Mouse (Mus musculus): ENCODE results near the gene Tax1bp3. TPM values are rescaled to one million over a fixed set of nuclear protein-coding genes. Genes with fewer than 3 reads are reported as not detected.

Tax1bp3 gene
- polyA plus RNA-seq (2012; ENCODE audit: insufficient read depth, insufficient read length, low replicate concordance, missing spikeins): not detected in 2 replicates

DNA sequence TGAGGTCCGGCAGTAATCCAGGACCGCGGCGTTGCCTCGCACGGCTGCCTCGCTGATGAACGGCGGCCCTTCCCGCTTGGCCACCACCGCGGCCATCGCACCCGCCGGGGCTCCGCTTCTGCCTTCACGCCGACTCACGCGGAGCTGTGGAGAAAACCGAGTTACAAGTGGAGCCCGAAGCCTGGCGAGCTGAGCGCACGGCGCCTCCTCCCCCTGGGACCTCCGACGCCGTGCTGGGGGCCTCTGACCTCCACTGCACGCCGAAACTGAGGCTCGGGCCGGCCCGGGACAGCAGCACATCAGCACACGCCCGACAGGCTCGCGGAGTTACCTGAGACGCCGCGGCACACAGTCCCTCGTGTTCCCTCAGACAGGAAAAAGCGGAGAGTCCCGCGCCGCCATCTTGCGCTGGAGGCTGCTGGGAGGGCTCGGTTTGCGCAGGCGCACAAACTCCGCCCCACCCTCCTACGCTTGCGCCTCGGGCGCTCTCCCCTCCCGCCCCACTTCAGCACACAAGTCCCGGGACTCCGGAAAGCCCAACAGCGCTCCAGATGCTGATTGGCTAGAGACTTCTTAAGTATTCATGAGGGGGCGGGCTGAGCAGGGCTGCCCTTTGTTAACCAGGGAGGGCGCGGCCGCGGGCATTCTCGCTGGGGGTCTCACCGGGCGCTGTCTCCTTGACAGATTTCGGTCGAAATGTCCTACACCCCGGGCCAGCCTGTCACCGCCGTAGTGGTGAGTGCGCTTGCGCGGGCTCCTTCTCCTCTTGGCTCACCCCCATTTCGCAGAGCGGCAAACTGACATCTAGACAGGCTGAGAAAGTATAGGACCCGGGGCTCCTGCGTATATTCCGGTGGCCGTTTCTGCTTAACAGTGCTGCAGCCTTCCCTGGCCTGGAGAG is at the start of gene Tax1bp3, which contains the start of gene Emc6:
TSS of gene Tax1bp3 (plus strand) at position 476 of the 901 bp plus-strand sequence.
TSS of gene Emc6 (minus strand) at position 430 of the 901 bp plus-strand sequence.
- Histone ChIP-seq H3K4me1 (ENCODE audit: control insufficient read depth, insufficient read depth, low read length) (peaks cover 8% of the 10 kb centered on the region), H3K27ac (ENCODE audit: insufficient read depth, low read depth, low read length) (peak within 1 kb of the TSS; percentile 56), H3K4me3 (ENCODE audit: insufficient read depth, low read depth, low read length) (peak within 1 kb of the TSS; percentile 78)
- TF ChIP-seq POLR2A (IDR thresholded peaks at IDR 0.05; ENCODE audit: insufficient read depth, low read depth, low read length): peak; percentile 72
- no peak for TF ChIP-seq CTCF (IDR thresholded peaks at IDR 0.05; ENCODE audit: insufficient read depth, low read depth, low read length)
- WGBS: under 1% methylated on average over 81 of the region's 81 CpGs

DNA sequence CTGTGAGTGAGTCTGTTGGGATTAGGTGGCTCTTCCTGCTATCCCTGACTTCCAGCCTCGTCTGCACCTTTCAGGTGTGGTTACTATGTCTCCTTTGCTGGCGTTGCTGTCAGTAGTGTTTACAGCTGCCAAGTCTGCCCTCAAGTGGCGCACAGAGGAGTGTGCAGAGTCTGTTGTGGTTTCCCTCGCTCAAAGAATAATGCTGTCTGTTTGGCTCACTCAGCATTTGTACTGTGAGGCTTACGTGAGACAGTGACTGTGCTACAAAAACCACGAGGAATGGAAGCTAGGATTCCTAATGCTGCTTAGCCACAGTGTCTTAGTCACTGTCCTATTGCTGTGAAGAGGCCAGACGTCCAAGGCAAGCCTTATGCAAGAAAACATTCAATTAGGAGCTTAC is 45.9 kb upstream of the Tax1bp3 start:
- Histone ChIP-seq H3K4me1 (ENCODE audit: control insufficient read depth, insufficient read depth, low read length) (no peaks in the 10 kb centered on the region), H3K4me3 (ENCODE audit: insufficient read depth, low read depth, low read length) (no peak overlapping the region), H3K27ac (ENCODE audit: insufficient read depth, low read depth, low read length) (no peak overlapping the region)
- WGBS: 73% methylated on average over 7 of the region's 7 CpGs
- TF ChIP-seq CTCF (IDR thresholded peaks at IDR 0.05; ENCODE audit: insufficient read depth, low read depth, low read length) (no peak), POLR2A (IDR thresholded peaks at IDR 0.05; ENCODE audit: insufficient read depth, low read depth, low read length) (no peak)

DNA sequence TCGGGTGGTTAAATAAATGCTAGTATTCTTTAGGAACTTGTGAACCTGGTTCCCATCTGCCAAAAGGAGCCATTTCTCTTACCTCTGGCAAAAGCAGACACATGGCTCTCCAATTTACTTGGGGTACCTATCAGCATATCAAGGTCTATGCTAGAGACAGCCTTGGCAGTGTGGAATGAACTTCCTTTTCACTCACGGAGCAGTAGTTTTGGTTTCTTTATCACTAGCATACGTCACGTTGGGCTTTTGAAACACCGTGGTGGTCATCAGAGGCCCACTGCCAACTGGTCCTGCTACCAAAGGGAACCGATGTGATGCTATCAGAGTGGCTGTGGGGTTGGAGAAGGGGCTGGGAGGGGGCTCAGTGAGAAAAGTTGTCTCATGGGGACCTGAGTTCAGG is 43.9 kb upstream of the Tax1bp3 start:
- 97% methylated on average over 6 of the region's 6 CpGs for WGBS
- TF ChIP-seq POLR2A (IDR thresholded peaks at IDR 0.05; ENCODE audit: insufficient read depth, low read depth, low read length) (no peak), CTCF (IDR thresholded peaks at IDR 0.05; ENCODE audit: insufficient read depth, low read depth, low read length) (no peak)
- no peak overlapping the region for H3K4me3 ChIP-seq (ENCODE audit: insufficient read depth, low read depth, low read length)

DNA sequence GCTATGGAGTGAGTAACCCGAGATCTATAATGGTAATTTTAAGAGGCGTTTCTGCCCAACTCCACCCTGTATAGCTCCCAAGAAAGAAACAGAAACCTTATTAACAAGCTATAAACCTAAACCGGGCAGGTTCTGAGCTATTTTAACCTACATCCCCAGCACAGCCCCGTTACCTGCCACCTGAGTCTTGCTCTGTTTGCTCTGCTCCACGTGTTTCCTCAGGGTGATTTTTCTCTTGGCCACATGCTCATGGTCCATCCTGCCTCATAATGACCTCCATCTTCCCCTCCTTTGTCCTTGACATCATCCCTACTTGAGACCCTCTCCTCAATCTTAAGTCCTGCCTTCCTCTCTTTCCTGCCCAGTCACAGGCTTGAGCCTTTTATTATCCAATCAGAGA is 42.7 kb upstream of the Tax1bp3 start:
- WGBS: 92% methylated on average over 5 of the region's 5 CpGs
- peaks cover 10% of the 10 kb centered on the region for H3K4me1 ChIP-seq (ENCODE audit: control insufficient read depth, insufficient read depth, low read length)
- no peak overlapping the region for H3K27ac ChIP-seq (ENCODE audit: insufficient read depth, low read depth, low read length)
- H3K4me3 ChIP-seq (ENCODE audit: insufficient read depth, low read depth, low read length): no peak overlapping the region
- TF ChIP-seq CTCF (IDR thresholded peaks at IDR 0.05; ENCODE audit: insufficient read depth, low read depth, low read length) (no peak), POLR2A (IDR thresholded peaks at IDR 0.05; ENCODE audit: insufficient read depth, low read depth, low read length) (no peak)

More for the DNA sequence above, 43.9 kb upstream of the Tax1bp3 start:
- no peak overlapping the region for H3K27ac ChIP-seq (ENCODE audit: insufficient read depth, low read depth, low read length)
- H3K4me1 ChIP-seq (ENCODE audit: control insufficient read depth, insufficient read depth, low read length): peaks cover 7% of the 10 kb centered on the region

DNA sequence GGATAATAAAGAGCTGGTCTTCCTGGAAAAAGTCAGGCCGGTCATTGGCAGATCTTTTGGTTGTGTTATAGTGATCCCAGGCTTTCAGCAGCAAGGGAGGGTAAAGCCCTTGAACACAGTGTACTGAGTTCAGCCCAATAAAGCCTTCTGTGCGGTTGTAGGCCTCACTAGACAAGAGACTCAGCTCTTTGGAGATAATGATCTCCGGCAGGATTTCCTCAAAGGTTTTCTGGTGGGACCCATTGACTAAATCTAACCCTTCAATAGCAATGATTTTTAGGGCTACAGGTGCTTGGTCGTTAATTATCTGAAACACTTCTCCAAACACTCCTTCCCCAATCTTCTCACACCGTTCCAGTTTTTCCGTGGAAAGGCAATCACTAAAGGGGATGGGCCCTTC is 40.3 kb upstream of the Tax1bp3 start:
- no peak overlapping the region for H3K27ac ChIP-seq (ENCODE audit: insufficient read depth, low read depth, low read length)
- no peak overlapping the region for H3K4me3 ChIP-seq (ENCODE audit: insufficient read depth, low read depth, low read length)
- TF ChIP-seq POLR2A (IDR thresholded peaks at IDR 0.05; ENCODE audit: insufficient read depth, low read depth, low read length): no peak
- no peak for TF ChIP-seq CTCF (IDR thresholded peaks at IDR 0.05; ENCODE audit: insufficient read depth, low read depth, low read length)
- H3K4me1 ChIP-seq (ENCODE audit: control insufficient read depth, insufficient read depth, low read length): peaks cover 10% of the 10 kb centered on the region
- WGBS: 82% methylated on average over 6 of the region's 6 CpGs

DNA sequence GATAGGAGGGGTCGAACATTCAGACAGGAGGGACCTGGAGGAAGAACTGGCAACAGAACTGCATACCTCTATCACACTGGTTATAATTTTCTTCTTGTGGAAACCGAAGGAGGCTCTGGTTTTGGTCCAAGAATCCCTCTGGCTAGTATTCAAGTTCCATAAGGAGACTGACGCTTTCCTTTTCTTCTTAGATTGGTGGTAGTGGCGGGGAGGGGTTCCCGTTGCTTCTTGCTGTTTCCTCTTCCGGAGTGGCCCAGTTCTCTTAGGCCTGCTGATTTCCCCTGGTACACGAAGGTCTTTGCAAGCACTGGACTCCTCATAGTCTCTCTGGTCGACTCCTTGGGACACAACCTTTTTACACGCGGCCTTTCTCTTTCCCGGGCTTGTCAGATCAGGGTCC is 39.8 kb upstream of the Tax1bp3 start:
- peak overlapping the region; percentile 85; the same call in 1 of the 2 replicates for H3K4me3 ChIP-seq (ENCODE audit: insufficient read depth, low read depth, low read length)
- TF ChIP-seq CTCF (IDR thresholded peaks at IDR 0.05; ENCODE audit: insufficient read depth, low read depth, low read length): no peak
- TF ChIP-seq POLR2A (IDR thresholded peaks at IDR 0.05; ENCODE audit: insufficient read depth, low read depth, low read length): no peak
- 21% methylated on average over 11 of the region's 11 CpGs for WGBS
- H3K27ac ChIP-seq (ENCODE audit: insufficient read depth, low read depth, low read length): no peak overlapping the region
- H3K4me1 ChIP-seq (ENCODE audit: control insufficient read depth, insufficient read depth, low read length): peaks cover 10% of the 10 kb centered on the region

DNA sequence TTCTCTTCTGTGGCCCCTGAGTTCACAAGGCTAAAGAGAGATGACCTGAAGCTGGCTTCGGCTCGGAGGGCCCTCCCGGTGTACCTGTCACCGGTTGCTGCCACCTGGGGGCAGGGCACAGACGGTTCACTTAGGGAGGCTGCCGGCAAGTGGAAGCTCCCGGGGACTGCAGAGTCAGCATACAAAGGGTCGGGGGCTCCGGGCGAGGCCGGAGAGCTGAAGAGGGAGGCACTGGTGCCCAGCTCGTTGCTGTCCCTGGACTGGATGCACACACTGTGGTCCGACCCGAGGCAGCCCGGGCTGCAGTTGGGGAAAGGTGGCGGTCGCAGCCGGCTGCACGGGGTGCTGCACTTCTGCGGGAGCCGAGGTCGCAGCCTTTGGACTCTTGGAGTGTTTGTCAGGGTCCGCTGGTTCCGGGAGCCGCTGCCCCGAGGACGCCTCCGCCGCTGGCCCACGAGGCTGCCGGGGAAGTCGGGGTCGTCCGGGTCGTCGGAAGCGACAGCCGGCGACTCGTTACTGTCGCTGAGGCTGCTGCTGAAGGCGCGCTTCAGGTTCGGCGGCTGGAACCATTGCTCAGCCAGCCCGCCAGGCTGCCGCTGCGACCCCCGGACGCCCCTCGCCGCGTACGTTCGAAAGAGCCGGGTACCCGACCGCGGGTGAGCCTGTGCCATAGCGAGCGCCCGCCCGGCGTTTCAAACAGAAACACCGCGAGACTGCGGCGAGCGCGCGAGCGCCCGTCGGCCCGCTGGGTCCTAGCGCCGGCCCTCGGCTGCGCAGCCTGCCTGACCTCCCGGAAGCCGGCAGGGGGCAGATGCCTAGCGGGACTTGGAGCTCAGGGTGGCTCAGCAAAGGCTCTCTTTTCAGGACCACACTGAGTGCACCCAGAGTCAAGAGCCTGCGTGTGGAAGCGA is 39.0 kb upstream of the Tax1bp3 start, which contains the start of gene Haspin:
TSS of gene Haspin (minus strand) at position 704 of the 911 bp plus-strand sequence.
- TF ChIP-seq POLR2A (IDR thresholded peaks at IDR 0.05; ENCODE audit: insufficient read depth, low read depth, low read length): no peak
- TF ChIP-seq CTCF (IDR thresholded peaks at IDR 0.05; ENCODE audit: insufficient read depth, low read depth, low read length): peak; percentile 99
- no peak within 1 kb of the TSS for H3K27ac ChIP-seq (ENCODE audit: insufficient read depth, low read depth, low read length)
- H3K4me3 ChIP-seq (ENCODE audit: insufficient read depth, low read depth, low read length): peak within 1 kb of the TSS; percentile 85
- H3K4me1 ChIP-seq (ENCODE audit: control insufficient read depth, insufficient read depth, low read length): peaks cover 10% of the 10 kb centered on the region
- WGBS: under 1% methylated on average over 83 of the region's 84 CpGs

DNA sequence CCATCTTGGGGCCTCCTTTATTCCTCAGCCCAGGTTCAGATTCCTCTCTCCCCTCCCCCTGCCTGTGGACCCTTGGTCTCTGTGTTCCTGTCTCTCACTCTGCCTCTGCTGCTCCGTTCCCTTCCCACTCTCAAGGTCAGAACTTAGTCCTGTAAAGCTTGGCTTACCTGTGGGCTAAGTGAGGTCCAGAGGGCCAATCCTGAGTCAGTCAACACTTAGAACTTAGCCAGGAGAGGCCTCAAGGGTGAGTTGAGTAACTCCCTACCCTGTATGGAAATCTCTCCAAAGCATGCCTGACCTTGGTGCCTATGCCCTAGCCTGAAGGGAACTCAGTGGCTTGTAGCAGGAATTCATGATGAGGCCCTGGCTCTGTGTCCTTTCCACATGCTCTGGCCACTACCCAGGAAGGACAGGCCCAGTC is 32.6 kb upstream of the Tax1bp3 start:
- no peak overlapping the region for H3K27ac ChIP-seq (ENCODE audit: insufficient read depth, low read depth, low read length)
- H3K4me3 ChIP-seq (ENCODE audit: insufficient read depth, low read depth, low read length): no peak overlapping the region
- WGBS: 93% methylated on average over 1 of the region's 1 CpGs
- no peaks in the 10 kb centered on the region for H3K4me1 ChIP-seq (ENCODE audit: control insufficient read depth, insufficient read depth, low read length)
- TF ChIP-seq POLR2A (IDR thresholded peaks at IDR 0.05; ENCODE audit: insufficient read depth, low read depth, low read length) (no peak), CTCF (IDR thresholded peaks at IDR 0.05; ENCODE audit: insufficient read depth, low read depth, low read length) (no peak)
